Mouse (Mus musculus): Measurements from ENCODE around the gene Dlx3. TPM values are rescaled to one million over a fixed set of nuclear protein-coding genes. Genes with fewer than 3 reads are reported as not detected.

Dlx3 gene
- polyA plus RNA-seq, 1 experiment from 2014 or later = 0.19 TPM

DNA sequence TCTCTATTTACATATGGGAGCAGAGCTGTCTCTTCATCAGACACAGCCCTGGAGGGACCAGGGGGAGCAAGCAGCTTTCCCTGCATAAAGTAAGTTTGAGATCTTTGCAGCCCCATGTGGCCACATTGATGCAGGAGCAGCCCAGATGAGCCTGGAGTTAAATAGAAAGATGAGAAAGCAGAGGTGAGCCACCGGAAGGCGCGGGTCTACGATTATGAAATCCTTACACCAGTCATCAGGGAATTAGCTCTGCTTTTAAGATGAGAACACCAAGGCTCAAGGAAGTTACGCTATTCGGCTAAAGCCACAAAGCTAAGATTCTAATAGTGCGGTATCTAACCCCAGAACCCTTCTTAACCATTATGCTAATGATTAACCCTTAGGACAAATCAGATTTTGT lies 42.0 kb upstream of the Dlx3 start:
- Histone ChIP-seq H3K9me3 (no peaks in the 10 kb centered on the region), H3K4me3 (no peak overlapping the region), H3K36me3 (no peaks in the 10 kb centered on the region), H3K27me3 (peaks cover 11% of the 10 kb centered on the region; the same call in 1 of the 2 replicates), H3K9ac (no peak overlapping the region), H3K4me1 (replicated peaks) (peaks cover 38% of the 10 kb centered on the region), H3K27ac (replicated peaks) (no peak overlapping the region), H3K4me2 (peak overlapping the region; percentile 91)
- no peak for ATAC-seq (ENCODE audit: low FRiP score, low read depth)
- WGBS = 66% methylated on average over 7 of the region's 7 CpGs

DNA sequence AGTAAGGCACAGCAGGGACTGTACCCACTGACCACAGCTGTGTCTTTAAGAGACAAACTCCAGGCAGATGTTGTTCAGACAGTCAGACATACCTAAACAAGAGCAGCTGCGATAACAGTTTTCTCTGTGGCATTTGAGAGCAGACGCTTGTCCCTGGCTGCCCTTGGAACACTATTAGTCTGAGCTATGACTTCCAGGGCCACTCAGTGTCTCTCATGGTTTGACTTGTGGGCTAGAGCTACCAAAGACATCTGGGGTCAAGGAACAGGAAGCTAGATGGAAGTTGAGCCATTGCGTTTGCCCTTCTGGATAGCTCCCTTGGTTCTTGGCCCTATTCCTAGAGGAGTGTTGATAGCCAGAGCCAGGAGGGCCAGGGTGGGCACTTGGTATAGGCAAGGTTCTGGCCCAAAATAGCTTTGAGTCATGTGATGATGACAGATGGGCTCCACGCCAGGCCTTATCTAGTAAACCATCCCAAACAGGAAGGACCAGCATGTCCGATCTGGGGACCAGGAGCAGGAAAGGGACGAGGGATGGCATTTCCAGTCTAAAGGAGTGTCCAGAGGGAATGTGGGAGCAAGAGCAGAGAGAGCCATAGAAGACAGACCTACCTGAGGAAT lies 40.6 kb upstream of the Dlx3 start:
- H3K27ac ChIP-seq (replicated peaks) = no peak overlapping the region
- peaks cover 11% of the 10 kb centered on the region; the same call in 1 of the 2 replicates for H3K27me3 ChIP-seq
- WGBS = 83% methylated on average over 6 of the region's 6 CpGs
- ATAC-seq (ENCODE audit: low FRiP score, low read depth) = no peak
- no peak overlapping the region for H3K4me3 ChIP-seq
- peaks cover 33% of the 10 kb centered on the region for H3K4me1 ChIP-seq (replicated peaks)
- no peak overlapping the region for H3K4me2 ChIP-seq
- no peak overlapping the region for H3K9ac ChIP-seq
- H3K9me3 ChIP-seq = no peaks in the 10 kb centered on the region
- no peaks in the 10 kb centered on the region for H3K36me3 ChIP-seq

DNA sequence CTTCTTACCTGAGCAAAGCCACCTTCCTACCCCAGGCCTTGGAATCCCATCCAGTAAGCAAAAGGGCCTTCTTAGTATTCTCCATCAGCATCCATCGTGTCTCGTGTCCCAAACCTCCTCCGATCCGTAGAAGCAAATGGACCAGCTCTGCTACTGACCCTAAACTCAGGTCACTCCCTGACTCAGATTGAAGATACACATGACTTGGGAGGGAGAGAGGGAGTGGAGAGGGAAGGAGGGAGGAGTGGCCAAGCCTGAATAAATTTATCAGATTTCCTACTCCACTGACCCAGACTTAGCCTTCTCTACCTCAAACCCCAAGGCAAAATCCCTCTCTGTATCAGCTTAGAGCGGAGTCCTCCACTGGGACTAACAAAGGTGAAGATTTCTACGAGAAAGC lies 39.1 kb upstream of the Dlx3 start:
- Histone ChIP-seq H3K4me3 (no peak overlapping the region), H3K4me1 (replicated peaks) (peaks cover 20% of the 10 kb centered on the region), H3K36me3 (no peaks in the 10 kb centered on the region), H3K9me3 (no peaks in the 10 kb centered on the region), H3K9ac (no peak overlapping the region), H3K27me3 (peaks cover 11% of the 10 kb centered on the region; the same call in 1 of the 2 replicates), H3K4me2 (no peak overlapping the region), H3K27ac (replicated peaks) (no peak overlapping the region)
- ATAC-seq (ENCODE audit: low FRiP score, low read depth) = no peak
- 86% methylated on average over 6 of the region's 6 CpGs for WGBS

DNA sequence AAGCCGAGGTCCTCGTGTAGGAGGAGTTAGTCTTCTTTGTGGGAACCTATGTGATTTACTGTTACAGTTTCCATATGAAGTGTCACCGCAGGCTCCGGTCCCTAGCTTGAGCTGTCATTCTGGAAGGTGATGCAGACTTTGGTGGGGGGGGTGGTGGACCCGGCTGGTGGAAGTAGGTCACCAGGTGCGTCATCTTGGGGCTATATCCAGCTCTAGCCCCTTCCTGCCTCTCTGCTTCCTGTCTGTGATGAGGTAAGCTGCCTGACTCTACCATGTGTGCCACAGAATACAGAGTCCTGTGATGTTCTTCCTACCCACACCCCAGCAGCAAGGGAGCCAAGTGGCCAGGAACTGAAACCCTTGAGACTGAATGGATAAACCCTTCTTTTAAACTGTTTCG lies 37.0 kb upstream of the Dlx3 start:
- Histone ChIP-seq H3K9ac (no peak overlapping the region), H3K4me3 (no peak overlapping the region), H3K4me2 (no peak overlapping the region), H3K4me1 (replicated peaks) (peaks cover 5% of the 10 kb centered on the region; the same call in 1 of the 2 replicates), H3K27ac (replicated peaks) (no peak overlapping the region), H3K9me3 (no peaks in the 10 kb centered on the region), H3K36me3 (no peaks in the 10 kb centered on the region), H3K27me3 (peaks cover 7% of the 10 kb centered on the region; the same call in 1 of the 2 replicates)
- no peak for ATAC-seq (ENCODE audit: low FRiP score, low read depth)
- WGBS = 90% methylated on average over 7 of the region's 7 CpGs

DNA sequence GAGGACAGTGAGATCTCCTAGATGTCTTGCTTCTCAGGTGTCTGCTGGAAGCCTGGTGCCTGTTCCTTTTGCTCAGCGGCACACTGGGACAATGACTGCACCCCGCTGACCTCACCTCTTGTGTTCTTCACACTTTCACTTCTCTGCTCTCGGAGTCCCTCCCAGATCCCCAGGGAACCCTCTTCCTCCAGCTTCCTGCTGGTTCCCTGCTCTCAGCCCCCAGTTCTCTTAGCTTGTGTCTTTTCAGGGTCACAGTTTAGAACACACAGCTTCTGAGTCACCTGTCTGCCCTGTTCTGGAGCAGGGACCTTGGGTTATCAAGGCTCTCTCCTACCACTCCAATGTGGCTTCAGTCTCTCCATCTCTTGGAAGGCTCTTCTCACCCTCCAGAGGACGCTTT lies 35.7 kb upstream of the Dlx3 start:
- Histone ChIP-seq H3K9ac (no peak overlapping the region), H3K4me3 (no peak overlapping the region), H3K27ac (replicated peaks) (no peak overlapping the region), H3K36me3 (no peaks in the 10 kb centered on the region), H3K27me3 (0 out of 2 replicates have a peak, but pooled peaks cover 6% of the 10 kb centered on the region), H3K9me3 (no peaks in the 10 kb centered on the region), H3K4me2 (no peak overlapping the region), H3K4me1 (replicated peaks) (no peaks in the 10 kb centered on the region; the same call in 1 of the 2 replicates)
- no peak for ATAC-seq (ENCODE audit: low FRiP score, low read depth)
- 37% methylated on average over 4 of the region's 4 CpGs for WGBS

DNA sequence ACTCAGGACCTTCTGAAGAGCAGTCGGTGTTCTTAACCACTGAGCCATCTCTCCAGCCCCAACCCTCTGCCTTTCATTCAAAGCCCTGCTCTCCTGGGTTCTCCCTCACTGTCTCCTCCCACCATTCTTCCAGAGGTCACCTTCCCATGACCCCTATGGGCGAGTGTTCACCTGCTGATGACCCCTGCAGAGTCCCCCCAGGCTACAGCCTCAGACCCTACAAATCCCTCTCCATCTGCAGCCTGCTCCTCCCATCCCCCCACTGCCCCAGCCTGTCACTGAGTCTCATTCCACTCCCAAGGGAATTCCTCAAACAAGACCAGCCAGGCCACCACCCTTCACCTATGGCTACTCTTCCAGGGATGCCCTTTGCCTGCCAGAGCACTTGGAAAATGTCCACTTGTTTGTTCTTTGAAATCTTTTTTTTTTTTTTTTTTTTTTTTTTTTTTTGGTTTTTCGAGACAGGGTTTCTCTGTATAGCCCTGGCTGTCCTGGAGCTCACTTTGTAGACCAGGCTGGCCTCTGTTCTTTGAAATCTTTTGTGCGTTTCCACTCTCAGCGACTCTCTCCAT lies 35.0 kb upstream of the Dlx3 start:
- WGBS = 30% methylated on average over 5 of the region's 5 CpGs
- Histone ChIP-seq H3K27me3 (no peaks in the 10 kb centered on the region), H3K9ac (no peak overlapping the region), H3K4me3 (no peak overlapping the region), H3K36me3 (no peaks in the 10 kb centered on the region), H3K9me3 (no peaks in the 10 kb centered on the region), H3K4me2 (no peak overlapping the region), H3K27ac (replicated peaks) (no peak overlapping the region), H3K4me1 (replicated peaks) (no peaks in the 10 kb centered on the region; the same call in 1 of the 2 replicates)
- ATAC-seq (ENCODE audit: low FRiP score, low read depth) = no peak

DNA sequence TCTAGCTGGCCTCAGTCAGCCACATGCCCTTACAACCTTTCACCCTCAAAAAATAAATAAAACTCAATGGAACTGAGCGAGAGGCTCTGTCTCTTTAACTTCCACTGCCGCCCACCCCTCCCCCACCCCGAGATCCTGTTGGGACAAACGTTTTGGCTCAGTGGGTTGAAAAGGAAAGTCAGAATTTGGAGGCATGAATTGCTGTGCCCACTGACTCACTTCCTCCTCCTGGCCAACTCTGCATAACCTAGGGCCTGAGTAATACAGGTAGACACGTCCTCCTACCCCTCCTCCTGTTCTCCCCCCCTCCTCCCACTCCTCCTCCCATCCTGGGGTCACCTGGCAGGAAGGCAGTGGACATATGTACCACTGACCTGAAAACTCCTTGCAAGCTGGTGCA lies 34.2 kb upstream of the Dlx3 start:
- WGBS = 17% methylated on average over 5 of the region's 5 CpGs
- H3K36me3 ChIP-seq = no peaks in the 10 kb centered on the region
- ATAC-seq (ENCODE audit: low FRiP score, low read depth) = no peak
- no peak overlapping the region for H3K27ac ChIP-seq (replicated peaks)
- H3K4me3 ChIP-seq = no peak overlapping the region
- no peaks in the 10 kb centered on the region for H3K27me3 ChIP-seq
- no peaks in the 10 kb centered on the region for H3K9me3 ChIP-seq
- H3K4me1 ChIP-seq (replicated peaks) = no peaks in the 10 kb centered on the region; the same call in 1 of the 2 replicates
- H3K9ac ChIP-seq = no peak overlapping the region
- no peak overlapping the region for H3K4me2 ChIP-seq

DNA sequence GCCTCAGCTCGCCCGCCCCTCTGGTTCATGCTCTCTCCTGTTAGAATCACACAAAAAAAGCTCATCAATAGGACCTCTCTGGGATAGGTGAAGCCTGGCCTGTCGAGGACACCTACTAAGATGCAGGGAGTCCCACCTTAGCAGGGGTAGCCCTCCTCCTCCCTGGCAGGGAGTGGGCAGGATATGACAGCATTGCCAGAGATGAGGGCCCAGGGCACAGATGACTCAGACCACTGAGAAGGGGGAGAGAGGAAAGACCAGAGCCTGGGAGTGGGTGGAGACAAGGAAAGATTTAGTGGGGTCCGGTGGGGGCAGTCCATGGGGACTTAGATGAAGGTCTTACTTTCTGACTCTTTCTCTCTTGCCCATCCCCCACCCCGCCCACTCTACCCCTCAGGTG lies 33.7 kb upstream of the Dlx3 start:
- WGBS = 58% methylated on average over 5 of the region's 5 CpGs

DNA sequence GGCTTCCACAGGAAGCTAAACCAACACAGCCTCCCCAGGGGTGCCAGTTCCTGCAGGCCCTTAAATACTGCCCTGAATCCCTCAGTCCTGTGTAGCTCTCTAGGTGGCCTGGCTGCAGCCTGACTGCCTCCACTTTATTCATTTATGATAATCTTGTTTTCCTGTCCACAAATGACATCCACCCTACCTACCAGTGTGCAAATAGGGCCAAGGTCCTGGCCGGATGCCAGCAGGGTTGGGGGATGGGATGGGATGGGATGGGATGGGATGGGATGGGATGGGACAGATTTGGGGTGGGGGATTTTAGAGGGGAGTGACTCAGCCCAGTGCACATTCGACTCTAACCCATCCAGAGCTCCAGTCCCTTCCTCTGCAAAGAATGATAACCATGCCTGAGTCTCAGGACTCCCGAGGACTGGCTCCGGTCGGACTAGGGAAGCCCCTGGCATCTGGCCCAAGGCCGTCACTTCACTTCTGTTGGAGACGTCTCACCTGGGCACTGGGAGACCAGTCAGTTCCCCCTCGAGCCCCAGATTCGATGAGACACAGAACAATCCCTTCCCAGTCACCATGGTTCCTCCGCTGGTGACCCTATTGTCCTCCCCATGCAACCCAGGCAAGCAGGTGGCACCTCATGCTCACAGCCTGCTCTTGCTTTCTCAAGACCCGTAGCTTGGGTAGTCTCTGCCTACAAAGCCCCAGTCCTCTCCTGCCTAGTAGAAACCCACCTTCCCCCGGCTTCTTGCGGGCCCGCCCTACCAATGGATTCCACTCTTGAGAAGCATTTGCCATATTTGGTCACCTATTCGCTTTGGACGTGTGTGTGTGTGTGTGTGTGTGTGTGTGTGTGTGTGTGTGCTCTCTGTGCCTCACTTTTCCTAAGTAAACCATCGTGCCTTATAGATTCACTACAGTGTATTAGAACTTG lies 32.4 kb upstream of the Dlx3 start:
- Histone ChIP-seq H3K9me3 (no peaks in the 10 kb centered on the region), H3K4me1 (replicated peaks) (no peaks in the 10 kb centered on the region; the same call in 1 of the 2 replicates), H3K27me3 (no peaks in the 10 kb centered on the region), H3K4me2 (no peak overlapping the region), H3K9ac (no peak overlapping the region), H3K27ac (replicated peaks) (no peak overlapping the region), H3K4me3 (no peak overlapping the region), H3K36me3 (no peaks in the 10 kb centered on the region)
- no peak for ATAC-seq (ENCODE audit: low FRiP score, low read depth)
- 68% methylated on average over 17 of the region's 17 CpGs for WGBS

More for the DNA sequence above, 33.7 kb upstream of the Dlx3 start:
- H3K27ac ChIP-seq (replicated peaks) = no peak overlapping the region
- no peak overlapping the region for H3K9ac ChIP-seq
- no peaks in the 10 kb centered on the region for H3K27me3 ChIP-seq
- ATAC-seq (ENCODE audit: low FRiP score, low read depth) = no peak
- no peaks in the 10 kb centered on the region; the same call in 1 of the 2 replicates for H3K4me1 ChIP-seq (replicated peaks)
- H3K4me3 ChIP-seq = no peak overlapping the region
- H3K36me3 ChIP-seq = no peaks in the 10 kb centered on the region
- no peak overlapping the region for H3K4me2 ChIP-seq
- no peaks in the 10 kb centered on the region for H3K9me3 ChIP-seq

DNA sequence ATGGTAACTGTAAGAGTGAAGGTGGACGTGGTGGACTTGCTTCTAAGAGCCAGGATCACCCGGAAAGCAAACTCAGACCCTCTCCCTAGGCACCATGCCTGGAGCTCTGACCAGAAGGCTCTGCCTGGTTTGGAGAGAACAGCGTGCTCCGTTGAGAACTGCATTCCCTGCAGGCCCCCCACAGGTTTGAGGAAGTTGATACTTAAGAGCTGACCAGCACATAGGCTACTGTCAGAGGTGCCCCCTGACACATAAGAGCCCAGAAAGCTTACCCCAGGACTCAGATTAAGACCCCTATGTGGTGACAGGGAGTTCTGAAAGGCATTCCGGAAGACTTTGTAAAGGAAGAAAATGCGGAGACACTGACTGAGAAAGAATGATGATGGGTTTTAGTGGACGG lies 31.6 kb upstream of the Dlx3 start:
- Histone ChIP-seq H3K4me1 (replicated peaks) (no peaks in the 10 kb centered on the region; the same call in 1 of the 2 replicates), H3K36me3 (no peaks in the 10 kb centered on the region), H3K4me3 (no peak overlapping the region), H3K27ac (replicated peaks) (no peak overlapping the region), H3K9ac (no peak overlapping the region), H3K27me3 (no peaks in the 10 kb centered on the region), H3K9me3 (no peaks in the 10 kb centered on the region), H3K4me2 (no peak overlapping the region)
- 58% methylated on average over 7 of the region's 7 CpGs for WGBS
- ATAC-seq (ENCODE audit: low FRiP score, low read depth) = no peak

DNA sequence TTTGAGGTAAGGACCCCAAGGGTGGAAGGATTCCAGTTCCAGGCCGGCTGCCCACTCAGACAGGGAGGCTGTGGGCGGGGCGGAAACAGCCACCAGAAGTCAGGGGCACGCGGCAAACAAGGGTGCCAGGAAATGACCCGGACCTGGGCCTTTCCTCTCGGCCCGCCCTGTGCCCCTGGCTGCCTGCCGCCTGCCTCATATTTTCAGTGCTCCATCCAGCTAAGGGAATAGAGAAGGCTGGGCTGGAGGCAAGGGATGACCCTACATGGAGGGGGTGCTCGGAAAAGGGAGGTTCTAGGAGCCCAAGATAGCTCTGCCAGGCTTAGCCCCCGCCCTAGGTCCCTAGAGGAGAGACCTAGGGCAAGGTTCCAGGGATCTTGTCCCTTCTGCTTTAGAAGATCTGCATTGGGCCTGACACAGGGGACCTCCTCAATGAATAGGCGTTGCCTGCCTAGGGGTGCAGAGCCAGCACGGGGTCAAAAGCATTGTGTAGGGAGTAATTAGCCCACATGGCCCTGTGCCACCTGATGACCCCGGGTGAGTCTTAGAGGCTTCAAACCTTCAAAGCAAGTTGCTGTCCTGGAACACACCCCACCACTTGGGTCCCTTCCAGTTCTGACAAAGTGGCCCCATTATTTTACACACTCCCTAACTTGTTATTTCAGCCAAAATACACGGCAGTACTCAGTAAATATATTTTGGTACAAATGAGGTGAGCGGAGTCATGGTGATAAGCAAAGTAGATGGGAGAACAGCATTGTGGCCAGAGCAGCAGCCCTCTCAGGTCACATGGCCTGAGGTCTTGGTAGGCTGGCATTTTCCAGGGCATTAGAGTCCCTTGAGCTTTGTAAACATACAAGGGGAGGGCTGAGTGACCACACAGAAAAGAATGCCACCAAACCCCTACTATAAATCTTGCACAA lies 30.8 kb upstream of the Dlx3 start:
- Histone ChIP-seq H3K4me3 (no peak overlapping the region), H3K9me3 (no peaks in the 10 kb centered on the region), H3K4me2 (no peak overlapping the region), H3K4me1 (replicated peaks) (no peaks in the 10 kb centered on the region; the same call in 1 of the 2 replicates), H3K27ac (replicated peaks) (no peak overlapping the region), H3K9ac (no peak overlapping the region), H3K36me3 (no peaks in the 10 kb centered on the region), H3K27me3 (no peaks in the 10 kb centered on the region)
- WGBS = 83% methylated on average over 15 of the region's 16 CpGs
- no peak for ATAC-seq (ENCODE audit: low FRiP score, low read depth)

Measured in hindbrain, embryonic 15.5 days (tissue).